Mouse (Mus musculus): ENCODE measurements around the gene Atp6v0d1.

- TF ChIP-seq CTCF (IDR thresholded peaks at IDR 0.05; ENCODE audit: low read depth, low read length) (no peak), TAL1 (conservative IDR thresholded peaks at IDR 0.05; ENCODE audit: low read depth, low read length) (no peak), POLR2AphosphoS5 (IDR thresholded peaks at IDR 0.05; ENCODE audit: insufficient replicate concordance, low read depth, low read length) (no peak), GATA1 (IDR thresholded peaks at IDR 0.05; ENCODE audit: borderline replicate concordance, low read length) (no peak)
Observed at GRCm38 (mm10) chr8:105484392-105484791, 81.5 kb downstream of the Atp6v0d1 start.

Data from G1E (cell line).